Mouse (Mus musculus): Measurements from ENCODE around the gene Ifi214.
"Not testable (repeated sequence)": the region's sequence is repeated elsewhere in the genome, so short reads cannot be mapped to it uniquely, and the experiment has no call there.

Ifi214 gene

DNA sequence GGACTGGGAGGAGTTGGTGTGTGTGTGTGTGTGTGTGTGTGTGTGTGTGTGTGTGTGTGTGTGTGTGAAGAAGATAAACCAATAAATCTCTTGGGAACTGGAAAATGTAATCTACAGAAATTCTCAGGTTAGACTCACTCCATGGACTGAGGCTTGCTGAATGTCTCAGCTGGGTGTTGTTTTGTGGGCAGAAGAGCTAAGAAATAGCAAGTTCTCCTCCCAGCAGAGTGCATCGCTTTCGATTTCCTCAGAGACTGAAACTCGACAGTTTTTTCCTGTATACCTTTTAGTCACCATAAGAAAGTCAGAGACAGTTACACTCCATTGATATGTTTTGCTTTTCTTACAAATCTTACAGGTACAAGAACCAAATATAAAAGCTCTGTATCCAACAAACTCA lies at the start of gene Ifi214:
TSS of gene Ifi214 (minus strand) at position 167 of the 400 bp plus-strand sequence.
- not testable (repeated sequence) for DNase-seq

DNA sequence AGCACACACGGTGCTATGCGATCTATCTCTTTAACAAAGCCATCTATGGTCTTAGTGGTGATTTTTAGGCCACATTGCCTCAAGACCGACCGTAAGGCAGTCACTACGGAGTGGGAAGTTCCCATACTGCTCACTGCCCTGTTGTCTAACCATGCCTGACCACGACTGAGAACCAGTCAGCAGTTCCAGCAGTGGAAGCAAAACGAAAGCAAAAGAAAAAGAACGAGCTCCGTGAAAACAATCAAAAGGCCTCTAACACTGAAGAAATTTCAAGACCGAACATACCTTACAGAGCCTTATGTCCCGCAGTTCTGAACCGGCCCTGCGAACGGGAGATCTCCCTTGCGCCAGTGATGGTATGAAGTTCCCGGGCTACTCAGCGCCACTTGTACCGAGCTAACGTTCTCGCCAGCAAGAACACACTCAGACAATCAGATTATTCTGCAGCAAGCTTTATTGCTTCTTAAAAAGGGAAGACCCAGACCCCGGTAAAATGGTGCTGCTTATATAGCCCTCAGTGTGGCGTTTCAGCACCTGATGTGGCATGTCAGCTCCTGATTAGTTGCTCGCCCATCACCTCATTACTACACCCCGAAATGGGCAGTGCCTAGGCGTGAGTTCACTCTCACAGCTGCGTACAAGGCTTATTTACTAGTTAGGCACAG lies 44.3 kb upstream of the Ifi214 start:
- no peak for DNase-seq

DNA sequence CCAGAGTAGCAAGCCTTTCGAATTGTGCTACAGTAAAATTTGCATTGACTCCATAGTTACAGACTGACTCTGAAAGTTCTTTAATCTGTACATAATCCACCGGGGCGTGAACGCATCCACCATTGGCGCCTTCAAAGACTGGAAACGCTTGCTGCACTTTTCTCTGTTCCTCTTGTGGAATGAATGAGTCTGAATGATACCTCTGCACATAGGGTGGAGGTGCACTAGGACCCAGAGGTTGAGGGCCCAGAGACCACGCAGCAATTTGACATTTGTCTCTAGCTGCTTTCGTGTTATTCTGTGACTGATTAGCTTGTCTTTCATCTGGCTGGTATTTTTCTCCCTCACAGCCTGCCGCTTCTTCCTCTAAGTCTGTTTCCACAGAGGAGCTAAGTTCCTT lies 43.3 kb upstream of the Ifi214 start:
- no peak for DNase-seq

DNA sequence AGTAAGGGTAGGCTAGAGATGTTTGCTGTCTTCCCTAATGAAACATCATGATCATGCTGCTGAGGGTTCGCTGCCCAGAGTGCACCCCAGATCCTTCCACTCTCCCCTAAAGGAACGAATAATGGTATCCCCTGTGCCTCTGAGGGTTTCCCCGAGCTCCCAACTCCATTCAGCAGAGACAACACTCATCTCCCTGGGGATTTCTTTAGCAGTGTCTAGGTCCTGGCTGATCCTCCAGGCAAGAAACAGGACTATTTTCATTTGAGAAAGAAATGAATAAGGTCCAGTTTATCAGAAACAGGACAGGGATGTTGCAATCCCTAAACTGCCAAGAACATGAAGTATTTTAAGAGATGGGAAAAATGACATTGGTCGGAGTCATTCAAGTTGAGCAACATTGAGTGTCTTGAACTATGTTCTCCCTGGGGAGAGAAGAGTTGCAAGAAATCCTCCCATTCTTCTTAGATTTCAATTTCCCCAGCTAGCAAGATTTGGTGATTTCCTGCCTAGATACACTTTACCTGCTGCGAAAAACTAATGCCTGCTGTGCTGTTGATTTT lies 14.8 kb upstream of the Ifi214 start:
- not testable (repeated sequence) for DNase-seq

DNA sequence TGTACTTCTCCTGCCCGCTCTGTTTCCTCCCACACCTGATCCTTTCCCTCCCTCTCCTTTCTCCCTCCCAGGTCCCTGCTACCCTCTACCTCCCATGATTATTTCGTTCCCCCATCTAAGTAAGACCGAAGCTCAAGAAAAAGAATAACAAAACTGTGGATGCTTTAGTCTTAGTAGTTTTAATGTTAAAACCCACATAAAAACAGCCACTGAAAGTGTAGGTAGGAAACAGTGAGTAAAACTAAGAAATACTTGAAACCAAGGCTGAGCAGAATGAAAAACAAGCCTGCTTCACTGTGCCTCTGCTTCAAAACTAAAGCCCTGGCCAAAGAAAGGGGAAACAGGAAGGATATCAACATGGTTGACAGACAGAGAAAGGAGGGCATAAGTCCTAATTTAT lies 13.0 kb upstream of the Ifi214 start:
- not testable (repeated sequence) for DNase-seq

DNA sequence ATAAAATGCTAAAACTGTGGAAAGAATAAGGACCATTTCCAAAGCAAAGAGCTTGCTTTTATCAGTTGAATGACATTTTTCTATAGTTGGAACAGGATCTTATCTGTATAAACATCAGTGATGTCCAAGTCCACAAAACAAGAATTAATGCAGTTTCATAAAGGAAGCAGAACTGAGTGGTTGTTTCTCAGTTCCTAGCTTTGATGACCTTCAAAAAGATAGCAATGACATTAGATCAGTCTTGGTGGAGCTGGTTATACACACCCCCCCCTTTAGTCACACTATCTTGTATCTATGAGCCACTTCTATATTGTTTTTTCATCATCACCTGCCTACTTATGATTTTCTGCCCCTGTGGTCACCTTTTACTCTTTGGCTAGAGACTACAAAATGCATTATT lies 14.3 kb downstream of the Ifi214 start:
- DNase-seq: no peak

DNA sequence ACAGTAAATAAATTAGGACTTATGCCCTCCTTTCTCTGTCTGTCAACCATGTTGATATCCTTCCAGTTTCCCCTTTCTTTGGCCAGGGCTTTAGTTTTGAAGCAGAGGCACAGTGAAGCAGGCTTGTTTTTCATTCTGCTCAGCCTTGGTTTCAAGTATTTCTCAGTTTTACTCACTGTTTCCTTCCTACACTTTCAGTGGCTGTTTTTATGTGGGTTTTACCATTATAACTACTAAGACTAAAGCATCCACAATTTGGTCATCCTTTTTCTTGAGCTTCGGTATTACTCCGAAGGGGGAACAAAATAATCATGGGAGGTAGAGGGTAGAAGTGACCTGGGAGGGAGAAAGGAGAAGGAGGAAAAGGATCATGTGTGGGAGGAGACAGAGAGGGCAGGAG lies 25.2 kb downstream of the Ifi214 start:
- not testable (repeated sequence) for DNase-seq

DNA sequence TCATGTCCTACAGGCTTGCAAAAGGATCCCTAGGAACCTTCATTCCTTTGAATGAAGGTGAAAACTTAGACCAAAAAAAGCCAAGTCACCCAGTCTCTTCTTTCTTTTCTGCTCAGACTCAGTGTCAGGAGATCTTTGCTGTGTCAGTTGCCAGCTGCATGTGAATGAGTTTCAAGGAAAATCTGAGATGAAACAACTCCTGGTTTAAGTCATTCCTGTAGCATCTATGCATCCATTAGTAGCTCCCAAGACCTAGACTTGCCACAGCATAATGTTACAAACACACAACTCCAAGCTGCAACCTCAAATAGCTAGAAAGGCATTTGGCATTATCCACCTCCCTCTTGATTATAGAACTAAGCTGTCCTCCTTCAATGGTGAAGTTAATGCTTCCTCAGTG lies 44.3 kb downstream of the Ifi214 start:
- DNase-seq: not testable (repeated sequence)

DNA sequence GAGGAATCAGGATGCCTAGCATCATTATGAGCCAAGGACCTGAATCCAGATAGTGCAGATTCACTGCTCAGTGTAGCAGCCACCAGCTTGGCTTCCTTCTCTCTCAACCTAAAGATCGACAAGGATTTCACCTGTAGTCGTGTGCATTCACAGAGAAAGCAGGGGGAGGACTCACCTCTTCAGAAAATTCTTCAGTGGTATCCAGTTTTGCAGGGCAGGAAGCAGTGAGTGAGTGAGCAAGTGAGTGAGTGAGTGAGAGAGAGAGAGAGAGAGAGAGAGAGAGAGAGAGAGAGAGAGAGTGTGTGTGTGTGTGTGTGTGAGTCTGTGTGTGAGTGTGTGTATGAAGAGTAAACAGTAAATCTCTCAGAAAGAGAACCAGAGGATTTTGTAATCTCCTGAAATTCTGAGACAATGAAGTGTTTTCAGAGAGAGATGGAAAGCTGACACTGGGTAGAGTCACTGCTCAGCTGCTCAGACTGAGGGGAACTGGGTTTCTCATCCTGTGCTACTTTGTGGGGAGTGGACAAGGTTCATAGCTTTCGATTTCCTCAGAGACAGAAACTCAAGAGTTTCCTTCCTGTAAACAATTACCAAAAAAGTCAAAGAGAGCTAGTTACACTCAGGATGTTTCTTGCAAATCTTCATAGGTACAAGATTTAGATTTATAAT lies 44.8 kb downstream of the Ifi214 start, which contains the start of gene Ifi206:
TSS of gene Ifi206 (minus strand) at position 230 of the 669 bp plus-strand sequence.
- DNase-seq: not testable (repeated sequence)

DNA sequence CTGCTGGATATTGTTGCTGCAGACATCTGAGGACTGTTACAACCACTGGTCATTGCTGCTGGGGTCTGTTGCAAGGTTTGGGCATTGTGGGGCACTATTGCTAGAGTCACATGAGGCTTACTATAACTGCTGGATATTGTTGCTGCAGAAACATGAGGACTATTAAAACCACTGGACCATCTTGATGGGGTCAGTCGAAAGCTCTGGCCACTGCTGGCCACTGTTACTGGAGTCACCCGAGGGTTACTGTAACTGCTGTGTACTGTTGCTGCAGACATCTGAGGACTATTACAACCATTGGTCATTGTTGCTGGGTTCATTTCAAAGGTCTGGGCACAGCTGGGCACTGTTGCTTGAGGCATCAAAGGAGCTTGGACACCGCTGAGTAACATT lies 54.6 kb downstream of the Ifi214 start:
- not testable (repeated sequence) for DNase-seq

DNA sequence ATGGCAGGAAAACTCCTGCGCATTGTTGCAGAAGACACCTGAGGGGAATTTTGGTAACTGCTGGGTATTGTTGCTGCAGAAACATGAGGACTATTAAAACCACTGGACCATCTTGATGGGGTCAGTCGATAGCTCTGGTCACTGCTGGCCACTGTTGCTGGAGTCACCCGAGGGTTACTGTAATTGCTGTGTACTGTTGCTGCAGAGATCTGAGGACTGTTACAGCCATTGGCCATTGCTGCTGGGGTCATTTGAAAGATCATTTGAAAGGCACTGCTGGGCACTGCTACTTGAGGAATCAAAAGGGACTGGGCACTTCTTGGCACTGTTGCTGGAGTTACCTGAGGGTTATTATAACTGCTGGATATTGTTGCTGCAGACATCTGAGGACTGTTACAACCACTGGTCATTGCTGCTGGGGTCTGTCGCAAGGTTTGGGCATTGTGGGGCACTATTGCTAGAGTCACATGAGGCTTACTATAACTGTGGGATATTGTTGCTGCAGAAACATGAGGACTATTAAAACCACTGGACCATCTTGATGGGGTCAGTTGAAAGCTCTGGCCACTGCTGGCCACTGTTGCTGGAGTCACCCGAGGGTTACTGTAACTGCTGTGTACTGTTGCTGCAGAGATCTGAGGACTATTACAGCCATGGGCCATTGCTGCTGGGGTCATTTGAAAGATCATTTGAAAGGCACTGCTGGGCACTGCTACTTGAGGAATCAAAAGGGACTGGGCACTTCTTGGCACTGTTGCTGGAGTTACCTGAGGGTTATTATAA lies 55.2 kb downstream of the Ifi214 start:
- not testable (repeated sequence) for DNase-seq

Measured in kidney, postnatal 10 days (tissue).